Mouse (Mus musculus): ENCODE data around the gene Mfrp.
A peak's percentile ranks its signal among the peaks of the same experiment; 100 is the strongest.

The Mfrp gene

GRCm38 (mm10) chr9:44101490-44101889 lies at the start of gene Mfrp:
Gene Mfrp, plus strand, starts transcription at chr9:44101729.
- no peak for DNase-seq (ENCODE audit: low spot score in 2 of 2)

GRCm38 (mm10) chr9:44052855-44053254 lies 48.7 kb upstream of the Mfrp start:
- DNase-seq (ENCODE audit: low spot score in 2 of 2) = no peak

- no peak for DNase-seq (ENCODE audit: low spot score in 2 of 2)
Measured at GRCm38 (mm10) chr9:44053936-44054335, 47.6 kb upstream of the Mfrp start.

- no peak for DNase-seq (ENCODE audit: low spot score in 2 of 2)
Measured at GRCm38 (mm10) chr9:44058606-44059005, 42.9 kb upstream of the Mfrp start.

- no peak for DNase-seq (ENCODE audit: low spot score in 2 of 2)
Measured at GRCm38 (mm10) chr9:44065177-44065576, 36.4 kb upstream of the Mfrp start.

GRCm38 (mm10) chr9:44066785-44067225 lies 34.7 kb upstream of the Mfrp start, which contains the start of gene Usp2:
Gene Usp2, plus strand, starts transcription at chr9:44067021.
- peak; percentile 100 for DNase-seq (ENCODE audit: low spot score in 2 of 2)

- no peak for DNase-seq (ENCODE audit: low spot score in 2 of 2)
Measured at GRCm38 (mm10) chr9:44067241-44067959, 34.1 kb upstream of the Mfrp start.

GRCm38 (mm10) chr9:44067960-44068330 lies 33.6 kb upstream of the Mfrp start:
- DNase-seq (ENCODE audit: low spot score in 2 of 2) = no peak

- DNase-seq (ENCODE audit: low spot score in 2 of 2) = no peak
Measured at GRCm38 (mm10) chr9:44069252-44069651, 32.3 kb upstream of the Mfrp start.

GRCm38 (mm10) chr9:44070113-44070843 lies 31.3 kb upstream of the Mfrp start:
- DNase-seq (ENCODE audit: low spot score in 2 of 2) = no peak

- DNase-seq (ENCODE audit: low spot score in 2 of 2) = no peak
Measured at GRCm38 (mm10) chr9:44070844-44071231, 30.7 kb upstream of the Mfrp start.

GRCm38 (mm10) chr9:44071914-44072598 lies 29.5 kb upstream of the Mfrp start:
- peak in 1 of 2 experiments; percentile 52 for DNase-seq (ENCODE audit: low spot score in 2 of 2)

GRCm38 (mm10) chr9:44072599-44072915 lies 29.0 kb upstream of the Mfrp start:
- no peak for DNase-seq (ENCODE audit: low spot score in 2 of 2)

GRCm38 (mm10) chr9:44073115-44073514 lies 28.4 kb upstream of the Mfrp start:
- no peak for DNase-seq (ENCODE audit: low spot score in 2 of 2)

- DNase-seq (ENCODE audit: low spot score in 2 of 2) = no peak
Measured at GRCm38 (mm10) chr9:44074395-44075275, 26.9 kb upstream of the Mfrp start.

- DNase-seq (ENCODE audit: low spot score in 2 of 2) = no peak
Measured at GRCm38 (mm10) chr9:44075276-44075995, 26.1 kb upstream of the Mfrp start.

- no peak for DNase-seq (ENCODE audit: low spot score in 2 of 2)
Measured at GRCm38 (mm10) chr9:44075996-44076763, 25.3 kb upstream of the Mfrp start.

GRCm38 (mm10) chr9:44076764-44077120 lies 24.8 kb upstream of the Mfrp start:
- no peak for DNase-seq (ENCODE audit: low spot score in 2 of 2)

GRCm38 (mm10) chr9:44077266-44077910 lies 24.1 kb upstream of the Mfrp start:
- DNase-seq (ENCODE audit: low spot score in 2 of 2) = no peak

All from right cerebral cortex, postnatal 36 days (tissue).